ENCODE assay signal across 9 mouse cellular contexts in genomic region chr13:32662041-32662440, GRCm38 (mm10).
A peak's percentile ranks its signal among the peaks of the same experiment; 100 is the strongest.
DNase-seq lines count a peak whose midpoint lies in the region; ATAC-seq lines count a peak whose summit lies in the region.
"Had no signal": no experiment of that assay in that cellular context is flagged by ENCODE, and none has a peak within 500 bp of the region (broad histone marks: within the 10 kb centered on the region; RNA-seq: fewer than 3 reads in every experiment).

No protein-coding gene starts in this region.

- H3K27ac ChIP-seq in forebrain, embryonic 14.5 days (ENCODE audit: low read depth, low read length), result no peak overlapping the region
- no peak overlapping the region for H3K27ac ChIP-seq in forebrain, embryonic 12.5 days
- H3K27ac ChIP-seq in midbrain, embryonic 14.5 days (replicated peaks; ENCODE audit: low read depth, low read length), result no peak overlapping the region
- H3K27ac ChIP-seq in midbrain, embryonic 11.5 days (ENCODE audit: low read depth, low read length), result no peak overlapping the region
- H3K27ac ChIP-seq: hindbrain, embryonic 15.5 days had no signal

- H3K36me3 ChIP-seq in forebrain, embryonic 14.5 days (ENCODE audit: control insufficient read depth, insufficient read depth, low read length), result no peaks in the 10 kb centered on the region
- no peaks in the 10 kb centered on the region for H3K36me3 ChIP-seq in forebrain, embryonic 12.5 days (replicated peaks)
- H3K36me3 ChIP-seq in midbrain, embryonic 14.5 days (ENCODE audit: control insufficient read depth, insufficient read depth, low read length), result no peaks in the 10 kb centered on the region
- no peaks in the 10 kb centered on the region for H3K36me3 ChIP-seq in midbrain, embryonic 11.5 days (ENCODE audit: control insufficient read depth, insufficient read depth, low read length)
- H3K36me3 ChIP-seq: hindbrain, embryonic 15.5 days had no signal

- no peaks in the 10 kb centered on the region for H3K27me3 ChIP-seq in forebrain, embryonic 14.5 days (replicated peaks; ENCODE audit: control insufficient read depth, insufficient read depth, low read length)
- H3K27me3 ChIP-seq in forebrain, embryonic 12.5 days, result no peaks in the 10 kb centered on the region
- H3K27me3 ChIP-seq in midbrain, embryonic 14.5 days (ENCODE audit: control insufficient read depth, insufficient read depth, low read length), result no peaks in the 10 kb centered on the region
- H3K27me3 ChIP-seq in midbrain, embryonic 11.5 days (ENCODE audit: control insufficient read depth, insufficient read depth, low read length), result no peaks in the 10 kb centered on the region
- H3K27me3 ChIP-seq: hindbrain, embryonic 15.5 days had no signal

- DNase-seq in forebrain, embryonic 14.5 days (ENCODE audit: low spot score), result peak; percentile 19
- DNase-seq in midbrain, embryonic 14.5 days, result peak; percentile 22
- DNase-seq in midbrain, embryonic 11.5 days (ENCODE audit: low spot score, missing footprints), result no peak
- DNase-seq in brain, adult 2 months (ENCODE audit: low read depth, low spot score), result peak; percentile 26
- peak; percentile 30 for DNase-seq in naive thymus-derived CD4-positive, alpha-beta T cell, adult 2 months (ENCODE audit: low read depth)
- no peak for DNase-seq in left cerebral cortex, adult 9 months (ENCODE audit: low spot score in 2 of 2)
- DNase-seq in testis, postnatal 14 days (ENCODE audit: low spot score), result no peak

- no peaks in the 10 kb centered on the region for H3K4me1 ChIP-seq in forebrain, embryonic 14.5 days (ENCODE audit: control insufficient read depth, insufficient read depth, low read length)
- H3K4me1 ChIP-seq in forebrain, embryonic 12.5 days, result no peaks in the 10 kb centered on the region
- H3K4me1 ChIP-seq in midbrain, embryonic 14.5 days (ENCODE audit: control insufficient read depth, insufficient read depth, low read length), result no peaks in the 10 kb centered on the region
- H3K4me1 ChIP-seq in midbrain, embryonic 11.5 days (ENCODE audit: control insufficient read depth, insufficient read depth, low read length), result no peaks in the 10 kb centered on the region
- H3K4me1 ChIP-seq: hindbrain, embryonic 15.5 days had no signal

- no peak overlapping the region for H3K4me3 ChIP-seq in forebrain, embryonic 14.5 days (ENCODE audit: low read depth, low read length)
- H3K4me3 ChIP-seq in forebrain, embryonic 12.5 days (replicated peaks), result no peak overlapping the region
- H3K4me3 ChIP-seq in midbrain, embryonic 14.5 days (replicated peaks; ENCODE audit: low read depth, low read length), result no peak overlapping the region
- no peak overlapping the region for H3K4me3 ChIP-seq in midbrain, embryonic 11.5 days (ENCODE audit: low read depth, low read length)
- H3K4me3 ChIP-seq: hindbrain, embryonic 15.5 days had no signal

- H3K9me3 ChIP-seq in forebrain, embryonic 14.5 days (replicated peaks; ENCODE audit: control insufficient read depth, low read length), result no peaks in the 10 kb centered on the region
- no peaks in the 10 kb centered on the region for H3K9me3 ChIP-seq in forebrain, embryonic 12.5 days
- H3K9me3 ChIP-seq in midbrain, embryonic 14.5 days (ENCODE audit: control insufficient read depth, low read length), result no peaks in the 10 kb centered on the region
- H3K9me3 ChIP-seq in midbrain, embryonic 11.5 days (ENCODE audit: control insufficient read depth, low read length), result no peaks in the 10 kb centered on the region
- H3K9me3 ChIP-seq: hindbrain, embryonic 15.5 days had no signal

- 83% methylated on average over 3 of the region's 3 CpGs for WGBS in forebrain, embryonic 14.5 days
- WGBS in forebrain, embryonic 12.5 days, result 86% methylated on average over 3 of the region's 3 CpGs
- WGBS in midbrain, embryonic 14.5 days, result 82% methylated on average over 3 of the region's 3 CpGs
- 85% methylated on average over 3 of the region's 3 CpGs for WGBS in midbrain, embryonic 11.5 days

- no peak for ATAC-seq in forebrain, embryonic 14.5 days
- ATAC-seq in forebrain, embryonic 12.5 days (ENCODE audit: low FRiP score), result no peak
- no peak for ATAC-seq in midbrain, embryonic 14.5 days (ENCODE audit: low FRiP score, low TSS enrichment)
- ATAC-seq in midbrain, embryonic 11.5 days (ENCODE audit: low FRiP score), result no peak

- H3K9ac ChIP-seq in forebrain, embryonic 14.5 days (ENCODE audit: low read length), result no peak overlapping the region
- H3K9ac ChIP-seq in forebrain, embryonic 12.5 days, result no peak overlapping the region
- no peak overlapping the region for H3K9ac ChIP-seq in midbrain, embryonic 14.5 days (replicated peaks; ENCODE audit: low read length)
- no peak overlapping the region for H3K9ac ChIP-seq in midbrain, embryonic 11.5 days (ENCODE audit: low read length)
- H3K9ac ChIP-seq: hindbrain, embryonic 15.5 days had no signal

- no peak overlapping the region for H3K4me2 ChIP-seq in forebrain, embryonic 14.5 days (ENCODE audit: low read length)
- no peak overlapping the region for H3K4me2 ChIP-seq in forebrain, embryonic 12.5 days
- no peak overlapping the region for H3K4me2 ChIP-seq in midbrain, embryonic 14.5 days (ENCODE audit: low read length)
- H3K4me2 ChIP-seq in midbrain, embryonic 11.5 days, result no peak overlapping the region
- H3K4me2 ChIP-seq: hindbrain, embryonic 15.5 days had no signal

Comparison
In these comparisons a context has a peak if more than half of its experiments do, and no peak if none do; other contexts are left out.
1. DNase-seq: peak in forebrain, embryonic 14.5 days (single experiment), midbrain, embryonic 14.5 days (single experiment), brain, adult 2 months (single experiment) and naive thymus-derived CD4-positive, alpha-beta T cell, adult 2 months (single experiment); none in midbrain, embryonic 11.5 days (single experiment), left cerebral cortex, adult 9 months (0 of 2) and testis, postnatal 14 days (single experiment).